Mouse (Mus musculus) embryonic facial prominence, embryonic 10.5 days (tissue): ENCODE data around the gene Bckdha. TPM values are rescaled to one million over a fixed set of nuclear protein-coding genes. Genes with fewer than 3 reads are reported as not detected.

Source experiments
- DNase-seq: peaks from one replicate; pipeline ENCODE4 v3.0.0-alpha.2; 2017; ENCODE audit warnings: low spot score
- H3K27ac ChIP-seq: fragments of 300-500 bp; sonication (generic); replicated peaks from 2 replicates; pipeline ENCODE4 v1.5.1; 2016; ENCODE audit warnings: mild to moderate bottlenecking
- H3K27me3 ChIP-seq: fragments of 300-500 bp; sonication (generic); replicated peaks from 2 replicates; pipeline ENCODE4 v1.6.1; 2016; ENCODE audit warnings: low read depth, mild to moderate bottlenecking; ENCODE audit not compliant: poor library complexity, severe bottlenecking
- H3K36me3 ChIP-seq: fragments of 300-500 bp; sonication (generic); replicated peaks from 2 replicates; pipeline ENCODE4 v1.6.1; 2016; ENCODE audit warnings: mild to moderate bottlenecking, moderate library complexity
- H3K4me1 ChIP-seq: fragments of 300-500 bp; sonication (generic); 2 replicates; pipeline ENCODE4 v1.6.1; 2016
- H3K4me3 ChIP-seq: fragments of 300-500 bp; sonication (generic); 2 replicates; pipeline ENCODE4 v1.5.1; 2016; ENCODE audit warnings: mild to moderate bottlenecking, moderate library complexity
- H3K9me3 ChIP-seq: fragments of 300-500 bp; sonication (generic); 2 replicates; pipeline ENCODE4 v1.6.1; 2016; ENCODE audit warnings: mild to moderate bottlenecking
- WGBS: fragments of 180-500 bp; shearing (Covaris S2); methylation state at CpG from one replicate; pipeline ENCODE4 v1.1.7; 2016; 5-methylcytosine and 5-hydroxymethylcytosine counted together
- polyA plus RNA-seq: library from polyadenylated mRNA; unstranded; fragments of >200 nt; fragmentation: Nextera tagmentation; extraction: Ambion mirVana; gene quantifications from 2 replicates; pipeline ENCODE4 v1.2.1, GENCODE M21; 2016

Bckdha gene
- polyA plus RNA-seq, 1 experiment from 2014 or later: 59.2 TPM

DNA sequence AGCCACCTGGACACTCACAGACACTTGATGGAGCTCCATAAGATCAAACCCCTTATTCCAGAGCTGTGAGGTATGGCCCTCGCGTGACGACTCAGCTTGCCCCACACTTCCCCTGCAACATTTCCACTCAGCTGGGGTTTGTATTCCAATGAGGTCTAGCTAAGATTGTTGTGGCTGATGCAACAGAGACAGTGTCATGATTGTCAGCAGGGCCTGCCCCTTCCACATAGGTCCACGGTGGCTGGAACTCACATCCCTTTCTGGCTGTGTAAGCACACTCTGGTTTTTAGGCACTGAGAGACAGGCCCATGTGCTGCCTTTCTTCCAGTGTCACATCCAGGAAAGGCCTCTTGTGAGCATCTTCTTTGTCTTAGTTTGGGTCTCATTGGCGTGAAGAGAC, 74.1 kb downstream of the Bckdha start:
- Histone ChIP-seq H3K27me3 (no peaks in the 10 kb centered on the region), H3K4me1 (no peaks in the 10 kb centered on the region), H3K27ac (no peak overlapping the region), H3K36me3 (no peaks in the 10 kb centered on the region), H3K9me3 (peaks cover 2% of the 10 kb centered on the region; the same call in 1 of the 2 replicates), H3K4me3 (no peak overlapping the region)
- 94% methylated on average over 5 of the region's 5 CpGs for WGBS
- no peak for DNase-seq

- Histone ChIP-seq H3K27ac (no peak overlapping the region), H3K36me3 (no peaks in the 10 kb centered on the region), H3K9me3 (peaks cover 2% of the 10 kb centered on the region; the same call in 1 of the 2 replicates), H3K4me1 (no peaks in the 10 kb centered on the region), H3K27me3 (no peaks in the 10 kb centered on the region), H3K4me3 (no peak overlapping the region)
- no peak for DNase-seq
- WGBS: 86% methylated on average over 15 of the region's 15 CpGs
Measured at GRCm38 (mm10) chr7:25582301-25582810, 76.4 kb downstream of the Bckdha start.

Other genes starting within 250 kb of the Bckdha start
- 0.69 and 0.75 TPM in 2 replicates for gene Cxcl17, start 246.1 kb downstream of the Bckdha start, polyA plus RNA-seq
- 1.5 TPM in 2 replicates for gene Ceacam1, start 181.4 kb downstream of the Bckdha start, polyA plus RNA-seq
- 0.08 TPM in 1 of 2 replicates, not detected in the other for gene Ceacam2, start 119.1 kb downstream of the Bckdha start, polyA plus RNA-seq
- gene Erich4, start 43.1 kb downstream of the Bckdha start, polyA plus RNA-seq: not detected in 2 replicates
- gene Dmac2, start 39.6 kb downstream of the Bckdha start, polyA plus RNA-seq: 31.6 and 34.8 TPM in 2 replicates
- 0.99 and 1.3 TPM in 2 replicates for gene B3gnt8, start 32.3 kb downstream of the Bckdha start, polyA plus RNA-seq
- 93.5 and 101 TPM in 2 replicates for gene Exosc5, start 183 bp upstream of the Bckdha start, polyA plus RNA-seq
- 2.6 and 3.6 TPM in 2 replicates for gene Tmem91, start 16.2 kb upstream of the Bckdha start, polyA plus RNA-seq
- 33.5 and 34.1 TPM in 2 replicates for gene B9d2, start 21.8 kb upstream of the Bckdha start, polyA plus RNA-seq
- gene Tgfb1, start 28.0 kb upstream of the Bckdha start, polyA plus RNA-seq: 1.2 and 1.5 TPM in 2 replicates
- 31.6 and 33.2 TPM in 2 replicates for gene Ccdc97, start 60.1 kb upstream of the Bckdha start, polyA plus RNA-seq
- gene Hnrnpul1, start 95.8 kb upstream of the Bckdha start, polyA plus RNA-seq: 60.8 and 62.5 TPM in 2 replicates
- 22.1 and 29.7 TPM in 2 replicates for gene Axl, start 129.7 kb upstream of the Bckdha start, polyA plus RNA-seq
- 2.5 and 2.9 TPM in 2 replicates for gene Cyp2s1, start 157.9 kb upstream of the Bckdha start, polyA plus RNA-seq
- gene Cyp2b10, start 238.6 kb upstream of the Bckdha start, polyA plus RNA-seq: 0.10 TPM in 1 of 2 replicates, not detected in the other